Mouse (Mus musculus) heart, postnatal 10 days (tissue): ENCODE measurements at regions not wholly inside any gene's neighbourhood (a gene's known extent, or its start where the extent isn't known, plus 50 kb on each side); places are given as distances from the start of the nearest gene placed in this dataset.
A peak's percentile ranks its signal among the peaks of the same experiment; 100 is the strongest.

Source experiments
- DNase-seq, 2 experiments: peaks; one replicate each; pipeline ENCODE4 v3.0.0; 2021
- intact Hi-C: fragments of 180-260 bp; cut with DNase I; formaldehyde crosslinking; loops from one replicate; pipeline ENCODE4 v1.15.1; 2025

DNA sequence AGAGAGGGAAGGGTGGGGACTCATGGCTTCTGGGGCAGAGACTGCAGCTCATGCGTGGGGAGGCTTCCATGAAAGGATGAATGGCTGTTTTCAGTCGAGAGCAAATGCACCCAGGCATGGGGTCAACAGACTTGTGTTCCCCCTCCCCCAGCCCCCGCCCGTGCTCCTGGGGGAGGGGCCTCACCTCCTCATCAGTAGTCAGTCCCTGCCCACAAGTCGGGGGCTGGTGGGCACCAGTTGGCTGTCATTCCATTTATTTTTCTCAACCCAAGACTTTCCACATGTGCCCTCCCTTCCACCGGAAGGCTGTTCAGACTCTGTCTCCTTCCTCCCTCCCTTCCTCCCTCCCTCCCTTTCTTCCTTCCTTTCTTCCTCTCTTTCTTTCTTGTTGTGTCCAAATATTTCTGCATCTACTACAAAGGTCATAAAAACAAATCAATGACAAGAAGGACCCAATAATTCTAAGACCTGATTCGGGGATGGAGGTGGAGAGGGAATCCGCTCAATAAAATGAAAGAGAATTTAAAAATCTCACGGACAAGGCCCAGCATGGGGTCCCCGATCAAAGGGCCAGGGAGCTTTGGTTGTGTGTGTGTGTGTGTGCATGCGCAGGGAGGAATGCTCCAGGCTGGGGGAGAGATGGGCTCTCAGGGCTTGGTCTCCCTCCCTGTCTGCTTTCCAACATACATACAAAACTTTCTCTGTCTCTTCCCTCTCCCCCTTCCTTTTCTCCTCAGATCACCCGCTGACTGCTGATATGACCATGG is 57.7 kb downstream of the Rpl14 start:
- DNase-seq, result no peak
- intact Hi-C loops, result no loop called here

DNA sequence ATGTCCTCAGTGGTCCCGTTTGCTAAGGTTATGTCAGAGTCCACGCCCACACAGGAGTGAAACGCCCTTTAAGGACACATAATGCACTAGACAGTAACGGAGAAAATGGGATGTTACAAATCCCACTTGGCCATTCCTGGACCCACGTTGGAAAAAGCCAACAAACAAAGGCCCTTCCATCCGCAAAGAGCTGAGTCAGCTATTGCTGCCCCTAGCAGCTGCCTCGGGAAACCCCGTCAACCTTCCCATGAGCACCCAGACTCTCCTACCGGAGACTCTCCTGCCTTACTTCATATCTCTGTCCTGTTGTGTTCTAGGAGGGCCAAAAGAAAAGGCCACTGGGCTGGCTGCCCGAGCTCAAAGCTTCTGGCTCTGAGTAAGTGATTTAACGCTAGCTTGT is 58.4 kb downstream of the Rpl14 start:
- DNase-seq, result peak; percentile 24 to 32
- intact Hi-C loops, result no loop called here

DNA sequence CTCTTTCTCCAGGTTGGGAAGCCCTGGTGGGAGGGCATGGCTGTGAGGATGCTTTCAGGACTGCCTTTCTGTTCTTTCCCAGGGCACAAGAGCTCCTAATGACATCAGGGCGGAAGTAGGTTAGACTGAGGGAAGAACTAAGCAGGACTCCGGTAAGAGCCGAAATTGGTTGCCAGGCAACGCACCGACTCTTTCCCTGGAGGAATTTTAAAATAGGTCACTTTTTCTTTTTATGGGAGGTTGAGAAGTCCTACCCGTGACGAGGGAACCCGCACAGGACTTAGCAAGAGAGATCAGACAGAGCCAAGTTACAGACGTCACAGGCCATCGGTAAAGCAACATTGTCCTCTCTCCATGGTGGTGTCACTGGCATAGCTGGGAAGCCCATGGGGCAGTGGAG is 61.6 kb downstream of the Rpl14 start:
- intact Hi-C loops, result no loop called here
- no peak for DNase-seq

DNA sequence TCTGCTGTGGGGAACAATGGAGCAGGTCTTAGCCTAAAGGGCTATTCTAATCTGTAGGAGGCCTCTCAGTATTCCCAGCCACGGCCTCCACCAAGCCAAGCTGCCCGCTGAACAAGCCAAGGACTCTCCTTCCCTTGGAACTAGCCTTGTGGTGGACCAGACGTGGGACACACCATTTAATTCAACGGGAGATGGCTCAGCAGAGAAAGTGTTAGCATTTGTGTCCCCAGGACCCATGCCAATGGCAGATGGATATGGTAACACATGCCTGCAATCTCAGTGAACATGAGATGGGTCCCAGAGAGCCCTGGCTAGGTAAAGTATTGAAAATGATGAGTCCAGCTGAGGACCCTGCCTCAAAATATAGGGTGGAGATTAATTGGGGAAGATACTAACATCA is 71.4 kb downstream of the Rpl14 start:
- intact Hi-C loops, result no loop called here
- DNase-seq, result no peak

GRCm38 (mm10) chr9:120643371-120643770 is 72.1 kb downstream of the Rpl14 start:
- intact Hi-C loops, result no loop called here
- DNase-seq, result no peak

- intact Hi-C loops, result no loop called here
- no peak for DNase-seq
These were observed 74.5 kb downstream of the Rpl14 start for GRCm38 (mm10) chr9:120645776-120646175.

GRCm38 (mm10) chr9:120646806-120647667 is 75.8 kb downstream of the Rpl14 start:
- DNase-seq, result peak in 1 of 2 experiments; percentile 15
- intact Hi-C loops, result no loop called here

GRCm38 (mm10) chr9:120647668-120647955 is 76.4 kb downstream of the Rpl14 start:
- intact Hi-C loops, result no loop called here
- no peak for DNase-seq

DNA sequence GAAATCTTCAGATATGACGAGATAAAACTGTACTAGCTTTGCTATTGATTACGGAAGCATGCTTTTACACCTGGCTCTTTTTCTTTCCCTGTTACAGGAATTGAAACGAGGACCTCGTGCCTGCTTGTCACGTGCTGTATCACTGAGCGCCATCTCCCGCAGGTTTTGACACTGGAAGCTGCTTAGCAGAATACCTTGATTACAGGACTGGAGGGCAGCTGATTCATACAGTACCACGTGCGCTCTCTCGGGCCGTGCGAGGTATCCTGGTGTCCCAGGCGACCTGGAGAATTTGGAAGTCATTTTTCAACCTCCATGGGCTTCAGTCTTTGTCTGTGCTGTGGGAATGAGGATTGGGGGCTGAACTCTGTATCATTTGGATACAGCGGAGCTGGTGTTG is 81.5 kb downstream of the Rpl14 start:
- intact Hi-C loops, result no loop called here
- DNase-seq, result no peak

DNA sequence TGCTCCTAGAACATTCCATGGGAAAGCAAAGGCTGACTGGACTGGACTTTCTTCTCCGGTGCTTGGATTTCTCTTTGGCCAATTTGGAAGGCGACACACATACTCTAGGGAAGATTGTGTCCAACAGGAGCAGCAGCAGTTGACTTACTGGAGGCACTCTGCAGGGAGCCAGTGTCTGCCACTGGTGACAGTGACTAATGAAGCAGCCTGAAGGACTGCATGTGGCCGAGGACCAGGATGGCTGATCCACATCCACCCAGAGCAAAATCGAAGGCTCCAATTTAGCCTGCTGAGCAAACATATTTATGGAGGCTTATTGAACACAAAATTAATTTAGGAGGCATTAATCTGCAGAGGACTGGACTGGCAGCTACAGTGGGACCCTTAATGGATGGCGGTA is 81.9 kb downstream of the Rpl14 start:
- DNase-seq, result no peak
- intact Hi-C loops, result no loop called here

DNA sequence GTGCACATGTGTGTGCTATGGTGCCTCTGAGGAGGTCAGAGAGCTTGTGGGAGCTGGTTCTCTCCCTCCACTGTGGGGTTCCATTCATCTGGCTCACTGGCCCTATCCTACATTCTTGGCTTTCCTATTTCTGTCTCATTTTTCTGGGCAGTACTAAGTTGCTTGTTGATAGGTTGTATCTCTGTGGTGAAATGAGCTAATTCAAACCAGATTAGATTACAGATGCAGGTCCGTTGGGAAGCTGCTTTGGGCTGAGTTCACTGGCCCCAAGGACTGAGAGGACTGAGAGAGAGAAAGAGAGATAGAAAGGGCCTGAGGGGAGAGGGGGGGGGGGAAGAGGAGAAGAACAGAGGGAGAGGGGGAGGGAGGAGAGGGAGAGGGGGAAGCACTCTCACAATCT is 83.5 kb downstream of the Rpl14 start:
- DNase-seq, result no peak
- intact Hi-C loops, result loop anchor here (5.0 kb wide), 1 partner anchor 78 kb away; no protein-coding TSS in a partner anchor

DNA sequence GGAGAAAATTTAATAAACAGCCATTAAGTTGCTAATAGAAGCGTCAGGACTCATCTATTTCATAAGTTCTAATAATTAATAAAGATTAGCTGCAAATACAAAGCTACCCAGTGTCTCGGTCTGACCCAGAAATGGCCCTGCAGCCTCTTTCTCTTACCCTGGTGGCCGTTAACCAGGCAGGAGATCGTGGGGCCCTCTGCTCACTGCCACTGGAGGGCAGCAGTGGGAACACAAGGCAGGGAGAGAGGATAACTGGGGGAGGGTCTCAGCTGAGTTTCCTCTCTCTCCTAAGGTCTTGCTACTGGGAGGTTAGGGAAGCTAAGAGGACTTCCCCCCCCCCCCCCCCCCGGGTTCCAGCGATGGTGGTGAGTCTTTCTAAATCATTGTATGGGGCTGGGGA is 85.7 kb downstream of the Rpl14 start:
- peak in 1 of 2 experiments; percentile 47 for DNase-seq
- intact Hi-C loops, result loop anchor here (5.0 kb wide), 1 partner anchor 75 kb away; no protein-coding TSS in a partner anchor

GRCm38 (mm10) chr9:120657786-120658185 is 86.5 kb downstream of the Rpl14 start:
- intact Hi-C loops, result loop anchor here (2.0 to 5.0 kb wide), 2 partner anchors 17 to 75 kb away; no protein-coding TSS in a partner anchor

GRCm38 (mm10) chr9:120658576-120658975 is 87.3 kb downstream of the Rpl14 start:
- peak; percentile 56 to 62 for DNase-seq
- intact Hi-C loops, result loop anchor here (2.0 to 5.0 kb wide), 2 partner anchors 16 to 74 kb away; no protein-coding TSS in a partner anchor

More at GRCm38 (mm10) chr9:120657786-120658185, 86.5 kb downstream of the Rpl14 start:
- no peak for DNase-seq

DNA sequence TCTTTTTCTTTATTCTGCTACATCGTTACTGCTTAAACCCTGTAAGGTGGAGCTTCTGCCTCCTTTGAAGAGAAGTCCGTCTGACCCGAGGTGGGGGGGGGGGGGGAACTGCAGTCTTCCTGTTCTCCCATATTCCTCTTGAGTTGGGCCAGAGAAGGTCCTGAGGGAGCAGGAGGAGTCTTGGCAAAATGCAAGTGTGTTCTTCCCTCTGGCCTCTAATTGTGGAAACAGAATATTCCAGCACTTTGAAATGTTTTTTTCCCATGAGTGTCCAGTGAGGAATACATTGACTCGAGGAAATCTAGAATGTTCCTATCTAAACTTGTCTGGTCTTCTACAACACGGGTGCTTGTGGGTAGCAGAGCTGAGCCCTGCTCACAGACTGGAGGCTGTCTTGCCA is 90.0 kb downstream of the Rpl14 start:
- DNase-seq, result peak in 1 of 2 experiments; percentile 31
- intact Hi-C loops, result no loop called here

DNA sequence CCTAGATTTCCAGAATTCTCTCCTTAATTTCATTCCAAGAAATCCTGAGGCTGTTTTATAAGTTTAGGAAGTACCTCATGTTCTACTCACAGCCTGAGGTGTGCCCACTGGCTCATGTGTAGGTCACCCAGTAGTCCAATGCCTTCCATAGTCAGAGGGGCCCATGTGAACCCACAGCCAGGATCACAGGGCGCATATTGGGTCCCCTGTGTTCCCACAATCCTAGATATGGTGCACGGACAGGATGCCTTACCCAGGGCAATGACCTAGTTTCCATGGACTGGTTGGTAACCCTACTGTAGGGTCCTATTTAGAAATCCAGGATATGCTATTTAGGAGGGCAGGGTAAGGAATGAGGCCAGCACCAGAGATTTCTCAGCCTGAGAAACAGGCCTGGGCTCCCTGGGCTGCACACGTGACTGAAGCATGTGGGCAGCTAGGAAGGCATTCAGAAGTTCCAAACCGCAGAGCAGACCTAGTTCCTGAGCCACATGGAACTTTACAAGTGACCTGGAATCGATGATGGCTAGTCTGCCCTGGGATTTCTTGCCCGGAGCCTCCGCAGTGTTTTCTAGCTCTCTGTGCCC is 90.5 kb downstream of the Rpl14 start:
- no peak for DNase-seq
- intact Hi-C loops, result no loop called here

DNA sequence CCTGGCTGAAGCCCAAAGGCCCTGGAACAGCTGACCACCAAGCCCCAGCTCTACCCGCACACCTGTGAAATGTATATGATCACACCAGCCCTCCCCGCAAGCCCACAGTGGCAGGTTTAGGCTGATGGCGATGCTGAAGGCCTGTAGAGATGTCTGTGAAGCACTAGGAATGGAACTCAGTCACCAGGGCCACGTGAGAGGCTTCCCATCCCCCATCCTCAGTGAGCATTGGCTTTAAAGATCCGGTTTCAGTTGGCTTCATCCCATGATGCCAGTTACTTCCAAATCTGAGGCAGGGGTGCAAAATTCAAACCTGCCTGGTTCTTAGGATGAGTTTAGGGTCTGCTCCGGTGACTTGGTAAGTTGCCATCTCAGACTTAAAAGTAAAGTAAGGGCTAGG is 91.9 kb downstream of the Rpl14 start:
- intact Hi-C loops, result no loop called here
- DNase-seq, result no peak

GRCm38 (mm10) chr9:120664086-120664485 is 92.8 kb downstream of the Rpl14 start:
- intact Hi-C loops, result no loop called here
- DNase-seq, result no peak

- DNase-seq, result no peak
- intact Hi-C loops, result no loop called here
These were observed 101.2 kb downstream of the Rpl14 start for GRCm38 (mm10) chr9:120672452-120672851.

DNA sequence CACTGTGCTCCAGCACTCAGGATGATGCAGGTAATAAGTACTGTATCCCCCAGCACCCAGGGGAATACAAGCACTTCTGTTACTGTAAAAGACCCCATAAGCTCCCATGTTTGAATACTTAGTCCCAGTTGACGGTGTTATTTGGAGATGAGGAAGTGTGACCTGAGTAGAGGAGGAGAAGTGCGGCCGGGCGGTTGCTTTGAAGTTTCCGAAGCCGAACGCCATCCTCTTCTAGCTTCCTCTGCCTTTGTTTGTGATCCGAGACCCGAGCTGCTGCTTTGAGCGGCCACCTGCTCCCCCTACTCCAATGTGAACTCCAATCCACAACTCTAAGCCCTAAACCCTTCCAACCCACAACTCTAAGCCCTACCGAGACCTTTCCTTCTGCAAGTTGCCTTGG is 103.6 kb downstream of the Rpl14 start:
- intact Hi-C loops, result loop anchor here (2.0 kb wide), 1 partner anchor 16 kb away; no protein-coding TSS in a partner anchor
- DNase-seq, result no peak
